Mouse (Mus musculus): Measurements from ENCODE around the gene Serpinb9. TPM values are rescaled to one million over a fixed set of nuclear protein-coding genes. Genes with fewer than 3 reads are reported as not detected.
A peak's percentile ranks its signal among the peaks of the same experiment; 100 is the strongest.
"Not testable (repeated sequence)": the region's sequence is repeated elsewhere in the genome, so short reads cannot be mapped to it uniquely, and the experiment has no call there.

Gene Serpinb9
- 0.84 and 1.0 TPM in 2 replicates for polyA plus RNA-seq (2016; fragmentation: Nextera tagmentation; extraction: Ambion mirVana)

- H3K27ac ChIP-seq: peak within 1 kb of the TSS; percentile 56
- peak within 1 kb of the TSS; percentile 43 for H3K4me3 ChIP-seq
- H3K36me3 ChIP-seq: no peaks in the 10 kb centered on the region
- DNase-seq (ENCODE audit: low spot score): no peak
- H3K9me3 ChIP-seq (replicated peaks): no peaks in the 10 kb centered on the region
- WGBS: 86% methylated on average over 3 of the region's 3 CpGs
- peaks cover 9% of the 10 kb centered on the region for H3K4me1 ChIP-seq
- no peaks in the 10 kb centered on the region for H3K27me3 ChIP-seq (ENCODE audit: low read depth, poor library complexity, severe bottlenecking)
These were observed at the start of gene Serpinb9 for GRCm38 (mm10) chr13:33002950-33003349. Serpinb9 (plus strand) TSS chr13:33003250.

- Histone ChIP-seq H3K4me3 (no peak overlapping the region), H3K27me3 (ENCODE audit: low read depth, poor library complexity, severe bottlenecking) (no peaks in the 10 kb centered on the region), H3K27ac (no peak overlapping the region), H3K4me1 (no peaks in the 10 kb centered on the region), H3K36me3 (no peaks in the 10 kb centered on the region), H3K9me3 (replicated peaks) (no peaks in the 10 kb centered on the region)
- DNase-seq (ENCODE audit: low spot score): no peak
- WGBS: 73% methylated on average over 4 of the region's 4 CpGs
These were observed 46.5 kb upstream of the Serpinb9 start for GRCm38 (mm10) chr13:32956537-32956936.

DNA sequence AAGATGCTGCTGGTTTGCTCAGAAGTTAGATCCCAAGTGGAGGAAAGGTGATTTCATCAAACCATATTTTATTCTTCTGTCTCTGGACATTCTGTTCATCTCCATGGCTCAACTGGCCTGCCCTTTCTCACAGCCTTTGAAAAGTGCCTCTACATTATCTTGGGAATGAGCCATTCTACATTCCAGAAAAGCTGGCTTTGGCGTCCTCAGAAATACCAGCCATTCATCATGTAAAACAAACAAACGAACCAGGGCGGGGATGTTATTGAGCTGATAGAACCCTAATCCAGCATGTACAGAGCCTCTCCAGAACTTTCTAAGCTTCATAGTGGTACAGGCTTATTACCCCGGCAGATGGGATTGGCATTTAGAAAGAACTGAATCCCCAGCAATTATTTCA, 45.1 kb upstream of the Serpinb9 start:
- no peaks in the 10 kb centered on the region for H3K27me3 ChIP-seq (ENCODE audit: low read depth, poor library complexity, severe bottlenecking)
- no peak for DNase-seq (ENCODE audit: low spot score)
- WGBS: 82% methylated on average over 4 of the region's 4 CpGs
- H3K4me1 ChIP-seq: no peaks in the 10 kb centered on the region
- no peak overlapping the region for H3K27ac ChIP-seq
- H3K36me3 ChIP-seq: no peaks in the 10 kb centered on the region
- no peak overlapping the region for H3K4me3 ChIP-seq
- H3K9me3 ChIP-seq (replicated peaks): no peaks in the 10 kb centered on the region

DNA sequence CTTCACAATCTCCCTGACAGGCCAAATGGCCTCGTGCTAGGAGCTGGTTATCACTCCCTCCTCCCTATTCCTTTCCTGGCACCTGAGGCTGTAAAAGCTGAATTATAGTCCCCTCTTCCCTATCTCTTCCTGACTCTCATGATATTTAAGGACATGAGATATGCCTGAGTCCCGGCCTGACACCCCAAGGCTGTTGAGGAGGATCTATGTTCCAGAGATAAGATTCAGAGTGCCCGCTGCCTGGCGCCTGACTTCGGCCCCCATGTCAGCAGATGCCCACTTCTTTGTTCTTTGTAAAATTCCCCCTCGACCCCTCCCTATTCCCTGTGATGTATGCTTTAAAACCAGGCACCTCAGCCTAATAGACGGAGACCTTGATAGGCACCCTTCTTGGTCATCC, 44.5 kb upstream of the Serpinb9 start:
- WGBS: 78% methylated on average over 7 of the region's 7 CpGs
- H3K36me3 ChIP-seq; DNase-seq (ENCODE audit: low spot score); H3K4me1 ChIP-seq; H3K9me3 ChIP-seq (replicated peaks); H3K27me3 ChIP-seq (ENCODE audit: low read depth, poor library complexity, severe bottlenecking); H3K4me3 ChIP-seq; H3K27ac ChIP-seq: not testable (repeated sequence)

DNA sequence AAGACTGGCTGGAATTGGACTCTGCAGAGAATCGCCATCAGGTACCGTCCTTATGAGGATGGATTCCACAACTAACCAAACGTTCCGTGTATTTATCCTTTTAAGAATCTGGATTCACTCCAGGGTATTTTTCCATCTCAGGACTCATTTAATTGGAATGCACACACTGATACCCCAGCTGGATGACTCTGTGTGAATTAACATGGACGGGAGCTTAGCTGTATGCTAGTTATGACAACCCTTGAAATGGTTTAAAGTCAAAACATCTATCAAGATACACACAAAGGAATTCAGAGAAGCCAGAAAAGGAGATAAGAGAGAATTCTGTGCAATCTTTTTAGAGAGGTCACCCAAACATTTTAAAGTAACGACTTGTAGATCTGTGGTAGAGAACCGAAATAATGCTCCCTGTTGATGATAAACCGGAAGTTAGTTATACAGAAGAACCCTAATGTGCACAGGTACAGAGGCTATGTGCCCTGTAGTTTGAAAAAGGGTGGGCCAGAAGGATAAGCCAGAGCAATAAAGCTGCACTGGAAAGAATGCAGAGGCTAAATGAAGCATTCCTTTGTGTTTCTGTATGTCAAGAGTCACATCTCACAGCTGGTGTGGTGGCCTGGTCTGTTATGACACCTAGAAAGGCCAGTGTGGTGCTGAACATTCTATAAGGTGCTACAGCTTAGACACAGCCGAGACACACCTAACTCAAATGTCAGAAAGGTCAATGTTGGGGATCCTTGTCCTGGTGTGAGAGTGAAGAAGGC, 38.9 kb upstream of the Serpinb9 start:
- no peaks in the 10 kb centered on the region for H3K27me3 ChIP-seq (ENCODE audit: low read depth, poor library complexity, severe bottlenecking)
- no peaks in the 10 kb centered on the region for H3K9me3 ChIP-seq (replicated peaks)
- DNase-seq (ENCODE audit: low spot score): no peak
- H3K4me3 ChIP-seq: no peak overlapping the region
- H3K36me3 ChIP-seq: no peaks in the 10 kb centered on the region
- H3K27ac ChIP-seq: no peak overlapping the region
- H3K4me1 ChIP-seq: peaks cover 7% of the 10 kb centered on the region; the same call in 1 of the 2 replicates
- 91% methylated on average over 9 of the region's 9 CpGs for WGBS

DNA sequence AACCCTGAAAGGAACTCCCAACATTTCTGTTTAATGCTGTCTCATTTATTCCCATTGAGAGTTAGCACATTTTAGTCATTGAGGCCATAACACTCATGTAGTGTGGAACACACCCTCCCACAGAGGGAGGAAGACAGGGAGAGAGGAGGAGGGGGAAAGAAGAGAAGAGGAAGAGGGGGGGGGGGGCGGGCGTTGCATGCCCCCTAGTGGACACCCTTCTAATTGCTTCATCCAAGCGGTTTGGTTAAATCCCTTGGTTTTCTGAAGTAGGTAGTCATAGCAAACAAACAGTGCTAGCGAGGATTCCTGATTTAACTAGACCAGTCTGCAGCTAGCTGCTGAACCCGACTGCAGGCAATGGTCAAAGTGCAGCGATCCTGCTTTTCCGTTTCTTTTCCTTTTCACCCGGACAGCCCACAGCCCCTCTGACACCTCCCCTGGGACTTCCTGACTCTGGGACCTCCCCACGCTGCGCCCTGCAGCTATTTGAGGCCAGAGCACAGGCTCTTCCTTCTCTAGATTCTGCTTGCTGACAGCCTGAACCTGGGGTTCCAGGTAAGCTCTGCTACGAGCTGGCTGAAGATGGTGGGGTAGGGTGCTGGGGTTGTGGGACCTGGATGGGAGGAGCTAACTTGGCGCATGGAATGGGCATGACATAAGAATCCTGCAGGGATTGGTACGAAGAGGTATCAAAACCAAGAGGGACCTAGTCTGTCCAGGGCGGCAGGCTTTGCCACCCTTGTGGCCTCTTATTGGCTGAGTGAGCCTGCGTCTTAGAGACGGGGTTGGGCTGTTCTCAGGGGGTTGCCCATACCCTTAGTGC, 37.9 kb upstream of the Serpinb9 start, which contains the start of gene Serpinb6b:
Gene Serpinb6b, plus strand, starts transcription at position 221 of the 823 bp plus-strand sequence.
- Histone ChIP-seq H3K27me3 (ENCODE audit: low read depth, poor library complexity, severe bottlenecking) (no peaks in the 10 kb centered on the region), H3K27ac (no peak within 1 kb of the TSS), H3K4me1 (peaks cover 7% of the 10 kb centered on the region; the same call in 1 of the 2 replicates), H3K36me3 (no peaks in the 10 kb centered on the region), H3K9me3 (replicated peaks) (no peaks in the 10 kb centered on the region), H3K4me3 (peak within 1 kb of the TSS; percentile 33)
- DNase-seq (ENCODE audit: low spot score): peak; percentile 48
- WGBS: 51% methylated on average over 15 of the region's 16 CpGs

GRCm38 (mm10) chr13:32966116-32966515, 36.9 kb upstream of the Serpinb9 start:
- Histone ChIP-seq H3K27ac (no peak overlapping the region), H3K36me3 (no peaks in the 10 kb centered on the region), H3K27me3 (ENCODE audit: low read depth, poor library complexity, severe bottlenecking) (no peaks in the 10 kb centered on the region), H3K4me1 (peaks cover 7% of the 10 kb centered on the region; the same call in 1 of the 2 replicates), H3K4me3 (no peak overlapping the region), H3K9me3 (replicated peaks) (no peaks in the 10 kb centered on the region)
- WGBS: 87% methylated on average over 5 of the region's 5 CpGs
- DNase-seq (ENCODE audit: low spot score): no peak

GRCm38 (mm10) chr13:32967233-32967632, 35.8 kb upstream of the Serpinb9 start:
- H3K4me3 ChIP-seq: no peak overlapping the region

DNA sequence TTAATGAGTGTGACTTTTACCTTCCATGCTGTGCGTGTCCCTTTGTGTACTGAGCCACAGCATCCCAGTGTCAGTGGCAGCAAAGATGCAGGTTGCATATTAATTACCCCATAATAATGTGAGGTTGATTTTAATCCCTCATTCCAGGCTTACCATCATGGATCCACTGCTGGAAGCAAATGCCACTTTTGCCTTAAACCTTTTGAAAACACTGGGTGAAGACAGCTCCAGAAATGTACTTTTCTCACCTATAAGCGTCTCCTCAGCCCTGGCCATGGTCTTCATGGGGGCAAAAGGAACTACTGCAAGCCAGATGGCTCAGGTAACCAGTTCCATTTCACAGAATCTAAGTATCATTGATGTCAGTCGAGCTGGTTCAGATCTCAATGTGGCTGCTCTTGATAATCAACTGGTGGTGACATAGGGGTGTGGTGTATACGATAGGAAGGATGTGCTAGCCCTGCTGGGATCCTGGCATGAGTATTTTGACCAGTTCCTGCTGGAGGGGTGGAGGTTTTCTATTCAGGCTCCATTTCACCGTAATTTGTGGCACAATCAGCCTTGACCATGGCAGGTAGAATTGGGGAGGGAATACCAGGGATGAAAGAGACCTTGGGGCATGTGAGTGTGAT, 34.6 kb upstream of the Serpinb9 start:
- H3K27me3 ChIP-seq (ENCODE audit: low read depth, poor library complexity, severe bottlenecking): no peaks in the 10 kb centered on the region
- H3K4me3 ChIP-seq: no peak overlapping the region
- no peaks in the 10 kb centered on the region for H3K36me3 ChIP-seq
- DNase-seq (ENCODE audit: low spot score): no peak
- 86% methylated on average over 5 of the region's 5 CpGs for WGBS
- H3K9me3 ChIP-seq (replicated peaks): no peaks in the 10 kb centered on the region
- H3K27ac ChIP-seq: no peak overlapping the region
- H3K4me1 ChIP-seq: peaks cover 7% of the 10 kb centered on the region; the same call in 1 of the 2 replicates

More at GRCm38 (mm10) chr13:32967233-32967632, 35.8 kb upstream of the Serpinb9 start:
- Histone ChIP-seq H3K36me3 (no peaks in the 10 kb centered on the region), H3K27ac (no peak overlapping the region), H3K4me1 (peaks cover 7% of the 10 kb centered on the region; the same call in 1 of the 2 replicates), H3K27me3 (ENCODE audit: low read depth, poor library complexity, severe bottlenecking) (no peaks in the 10 kb centered on the region), H3K9me3 (replicated peaks) (no peaks in the 10 kb centered on the region)
- no peak for DNase-seq (ENCODE audit: low spot score)

DNA sequence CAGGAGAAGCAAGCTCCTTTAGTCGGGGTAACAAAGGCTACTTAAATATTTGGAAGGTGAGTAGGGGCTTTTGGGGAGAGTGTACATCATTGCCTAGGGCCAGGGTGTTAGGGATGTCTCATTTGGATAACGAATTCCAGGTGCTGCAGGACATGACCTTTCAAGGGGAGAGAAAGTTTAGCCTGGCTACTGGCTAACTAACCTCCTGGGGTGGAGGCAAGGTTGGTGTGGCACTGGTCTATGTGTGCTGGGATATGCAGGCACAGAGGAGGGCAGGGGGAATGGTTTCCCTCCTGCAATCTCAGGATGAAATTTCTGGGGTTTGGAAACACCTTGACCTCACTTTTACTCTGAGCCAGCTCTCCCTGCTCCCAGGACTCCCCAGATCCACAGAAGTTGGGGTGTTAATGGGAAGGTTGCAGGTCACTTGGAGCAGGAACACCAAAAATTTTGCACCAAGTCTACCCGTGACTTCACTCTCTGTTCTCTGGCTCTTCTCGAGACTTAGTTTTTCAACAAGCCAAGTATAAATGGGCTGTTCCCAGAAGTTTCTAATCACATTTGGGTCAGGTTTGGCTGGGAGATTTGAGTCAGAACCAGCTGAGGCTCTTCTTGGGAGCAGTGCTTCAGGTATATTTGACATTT, 33.9 kb upstream of the Serpinb9 start:
- H3K4me1 ChIP-seq: peaks cover 7% of the 10 kb centered on the region; the same call in 1 of the 2 replicates
- H3K27ac ChIP-seq: no peak overlapping the region
- no peaks in the 10 kb centered on the region for H3K36me3 ChIP-seq
- no peaks in the 10 kb centered on the region for H3K27me3 ChIP-seq (ENCODE audit: low read depth, poor library complexity, severe bottlenecking)
- WGBS: 67% methylated on average over 4 of the region's 4 CpGs
- no peaks in the 10 kb centered on the region for H3K9me3 ChIP-seq (replicated peaks)
- no peak for DNase-seq (ENCODE audit: low spot score)
- H3K4me3 ChIP-seq: no peak overlapping the region

GRCm38 (mm10) chr13:32969641-32970040, 33.4 kb upstream of the Serpinb9 start:
- Histone ChIP-seq H3K4me1 (peaks cover 7% of the 10 kb centered on the region; the same call in 1 of the 2 replicates), H3K9me3 (replicated peaks) (no peaks in the 10 kb centered on the region), H3K27me3 (ENCODE audit: low read depth, poor library complexity, severe bottlenecking) (no peaks in the 10 kb centered on the region), H3K36me3 (no peaks in the 10 kb centered on the region), H3K27ac (no peak overlapping the region), H3K4me3 (no peak overlapping the region)
- WGBS: 90% methylated on average over 1 of the region's 1 CpGs
- DNase-seq (ENCODE audit: low spot score): no peak

DNA sequence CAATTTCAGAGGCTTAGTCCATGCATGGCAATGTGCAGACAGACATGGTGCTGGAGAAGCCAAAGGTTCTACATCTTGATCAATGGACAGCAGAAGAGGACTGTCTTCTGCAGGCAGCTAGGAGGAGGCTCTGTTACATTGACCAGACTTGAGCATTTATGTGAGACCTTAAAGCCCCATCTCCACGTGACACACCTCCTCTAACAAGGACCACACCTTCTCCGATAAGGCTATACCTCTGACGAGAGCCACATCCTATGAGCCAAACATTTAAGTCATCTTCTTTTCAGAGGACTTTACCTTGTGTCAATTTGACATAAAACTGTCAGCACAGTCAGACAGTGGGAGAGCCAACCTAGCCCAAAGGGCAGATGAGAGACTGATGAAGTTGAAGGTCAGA, 32.3 kb upstream of the Serpinb9 start:
- no peaks in the 10 kb centered on the region for H3K27me3 ChIP-seq (ENCODE audit: low read depth, poor library complexity, severe bottlenecking)
- H3K27ac ChIP-seq: no peak overlapping the region
- no peaks in the 10 kb centered on the region for H3K9me3 ChIP-seq (replicated peaks)
- no peak overlapping the region for H3K4me3 ChIP-seq
- no peak for DNase-seq (ENCODE audit: low spot score)
- 92% methylated on average over 3 of the region's 3 CpGs for WGBS
- no peaks in the 10 kb centered on the region for H3K36me3 ChIP-seq
- H3K4me1 ChIP-seq: peaks cover 4% of the 10 kb centered on the region; the same call in 1 of the 2 replicates
